Mouse (Mus musculus): ENCODE data around the gene Crkl.

DNA sequence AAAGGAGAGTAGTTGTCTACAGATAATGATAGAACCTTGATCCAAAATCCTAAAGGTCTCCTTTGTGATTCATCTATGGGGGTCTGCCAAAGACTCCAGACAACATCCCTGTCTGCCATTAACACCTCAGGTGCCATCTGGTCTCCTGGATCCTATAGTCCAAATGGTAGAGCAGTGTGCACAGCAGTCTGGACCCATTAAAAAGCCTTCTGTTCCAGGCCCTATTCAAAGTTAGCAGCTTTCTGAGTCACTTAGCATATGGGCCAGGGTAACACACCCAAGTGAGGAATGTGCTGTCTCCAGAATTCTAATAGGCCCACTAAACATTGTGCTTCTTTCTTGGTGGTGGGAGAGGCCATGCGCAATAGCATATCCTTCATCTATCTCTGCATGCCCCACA, 5.1 kb downstream of the Crkl start:
- TF ChIP-seq POLR2A (IDR thresholded peaks at IDR 0.05; ENCODE audit: extremely low read depth, insufficient read depth, low read length), result no peak
- TF ChIP-seq CTCF (IDR thresholded peaks at IDR 0.05; ENCODE audit: low read depth, low read length), result no peak
